Mouse (Mus musculus): ENCODE data around the gene Zfp592.

DNA sequence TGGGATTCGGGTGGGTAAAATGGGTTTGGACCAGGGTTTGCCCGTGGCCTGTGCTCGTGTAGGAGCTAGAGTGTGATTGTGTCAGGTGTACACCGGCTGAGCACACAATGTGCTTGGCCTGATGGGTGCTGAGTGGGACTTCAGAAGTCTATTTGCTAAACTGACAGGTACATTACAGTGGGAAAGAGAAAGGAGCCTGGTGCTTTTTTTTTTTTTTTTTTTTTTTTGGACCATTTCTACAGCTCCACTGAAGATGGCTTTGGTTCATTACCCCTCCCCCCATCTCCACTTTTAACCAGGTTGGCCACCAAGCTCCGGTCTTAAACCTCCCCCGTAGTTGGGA, 1.2 kb downstream of the Zfp592 start:
- TF ChIP-seq CTCF (IDR thresholded peaks at IDR 0.05; ENCODE audit: borderline replicate concordance, insufficient read depth, low read depth, low read length), result no peak
- no peak for TF ChIP-seq POLR2A (IDR thresholded peaks at IDR 0.05; ENCODE audit: borderline replicate concordance, insufficient read depth, low read length)
